ENCODE assay signal across 16 mouse cellular contexts in the genomic region with DNA sequence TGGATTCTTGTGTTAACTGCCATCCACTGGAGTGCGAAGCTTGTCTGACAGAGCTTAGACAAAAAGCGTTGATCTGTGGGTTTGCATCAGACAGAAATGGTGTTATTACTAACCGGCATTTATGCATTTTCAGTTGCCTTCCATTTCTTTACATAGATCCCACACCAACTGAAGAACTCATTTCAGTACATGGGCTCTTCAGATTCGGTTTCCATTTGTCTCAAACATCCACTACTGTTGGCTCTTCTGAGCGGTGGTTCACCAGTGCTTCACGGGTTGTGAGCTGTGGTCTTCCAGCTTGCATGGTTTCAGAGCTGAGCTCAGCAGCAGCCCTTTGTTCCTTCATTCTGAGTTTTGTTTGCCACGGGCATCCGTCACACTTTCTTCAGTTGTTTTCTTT.
"Had no signal": no experiment of that assay in that cellular context is flagged by ENCODE, and none has a peak within 500 bp of the region (broad histone marks: within the 10 kb centered on the region; RNA-seq: fewer than 3 reads in every experiment).

No protein-coding gene starts in this region.

- H3K4me2 ChIP-seq: neural tube, embryonic 13.5 days; neural tube, embryonic 15.5 days; stomach, embryonic 15.5 days had no signal

- H3K9ac ChIP-seq: neural tube, embryonic 13.5 days; neural tube, embryonic 15.5 days; stomach, embryonic 15.5 days had no signal

- H3K36me3 ChIP-seq: neural tube, embryonic 13.5 days; neural tube, embryonic 15.5 days; stomach, embryonic 15.5 days had no signal

- H3K4me3 ChIP-seq: neural tube, embryonic 13.5 days; neural tube, embryonic 15.5 days; stomach, embryonic 15.5 days had no signal

- H3K9me3 ChIP-seq: neural tube, embryonic 13.5 days; neural tube, embryonic 15.5 days; stomach, embryonic 15.5 days had no signal

- DNase-seq: retina, postnatal 1 day; right cerebral cortex, adult 18-20 months; right cerebral cortex, postnatal 14 days; right cerebral cortex, postnatal 25 days; right cerebral cortex, postnatal 4 days; spleen, adult 18-20 months; thymus, adult 18-20 months; thymus, adult 2 months; thymus, postnatal 14 days; thymus, postnatal 25 days; thymus, postnatal 36 days; thymus, postnatal 4 days had no signal

- H3K27ac ChIP-seq: neural tube, embryonic 13.5 days; neural tube, embryonic 15.5 days; stomach, embryonic 15.5 days; stomach, postnatal 0 days had no signal

- H3K27me3 ChIP-seq: neural tube, embryonic 13.5 days; neural tube, embryonic 15.5 days; stomach, embryonic 15.5 days had no signal
